Mouse (Mus musculus) layer of hippocampus, adult 6 months (tissue): ENCODE results near the gene Pex5. TPM values are rescaled to one million over a fixed set of nuclear protein-coding genes. Genes with fewer than 3 reads are reported as not detected.

Experiments
- long read RNA-seq, 2 experiments: library from polyadenylated mRNA; unstranded; transcript quantifications; one replicate each; pipeline ENCODE4 v2.0.0; 2019 to 2020
- polyA plus RNA-seq: library from polyadenylated mRNA; unstranded; fragments of <200 nt; fragmentation: Nextera tagmentation; gene quantifications from 2 replicates; pipeline ENCODE4 v1.2.3, GENCODE M21; 2021

Gene Pex5
- polyA plus RNA-seq: 16.2 and 18.4 TPM in 2 replicates
- long read RNA-seq, experiment 1, transcript Pex5-201 (16 exons, 3,139 nt): minor isoform, 9 of 61 reads
- long read RNA-seq, experiment 1, transcript Pex5-202 (15 exons, 3,073 nt): major isoform, 25 of 61 reads
- long read RNA-seq, experiment 1, partial matches to known transcripts: 22 of 61 reads
- long read RNA-seq, experiment 1, other reads (novel, unspliced or antisense): 2 of 61 reads
- long read RNA-seq, experiment 2, transcript Pex5-202 (15 exons, 3,073 nt): major isoform, 95 of 199 reads
- long read RNA-seq, experiment 2, transcript Pex5-208 (4 exons, 951 nt): minor isoform, 5 of 199 reads
- long read RNA-seq, experiment 2, transcript Pex5-201 (16 exons, 3,139 nt): minor isoform, 66 of 199 reads
- long read RNA-seq, experiment 2, partial matches to known transcripts: 16 of 199 reads
- long read RNA-seq, experiment 2, other reads (novel, unspliced or antisense): 15 of 199 reads

GRCm38 (mm10) chr6:124414927-124415325 lies at the start of gene Pex5:
TSS of gene Pex5 (minus strand) at chr6:124415067.

Other genes starting within 250 kb of the Pex5 start
- not detected in 2 replicates for gene Vmn2r27, start 183.2 kb downstream of the Pex5 start, polyA plus RNA-seq
- gene Cd163, start 110.4 kb downstream of the Pex5 start, polyA plus RNA-seq: 0.28 TPM in 2 replicates
- 35.7 and 38.7 TPM in 2 replicates for gene Clstn3, start 49.7 kb upstream of the Pex5 start, polyA plus RNA-seq
- 0.58 and 0.63 TPM in 2 replicates for gene C1rl, start 78.0 kb upstream of the Pex5 start, polyA plus RNA-seq
- gene C1ra, start 97.3 kb upstream of the Pex5 start, polyA plus RNA-seq: 1.6 and 1.9 TPM in 2 replicates
- 0.19 and 0.45 TPM in 2 replicates for gene C1s1, start 127.3 kb upstream of the Pex5 start, polyA plus RNA-seq
- gene C1rb, start 155.2 kb upstream of the Pex5 start, polyA plus RNA-seq: not detected in 2 replicates
- gene C1s2, start 221.0 kb upstream of the Pex5 start, polyA plus RNA-seq: 0.05 TPM in 1 of 2 replicates, not detected in the other
- 20.8 and 21.3 TPM in 2 replicates for gene Lpcat3, start 248.0 kb upstream of the Pex5 start, polyA plus RNA-seq